Mouse (Mus musculus) liver, embryonic 16.5 days (tissue): ENCODE results near the gene Ercc6. TPM values are rescaled to one million over a fixed set of nuclear protein-coding genes. Genes with fewer than 3 reads are reported as not detected.

Experiments
- ATAC-seq: fragments of 200-750 bp; cut with Nextera tagmentation; 2 replicates; pipeline ENCODE4 v1.8.0; 2017; ENCODE audit warnings: low read depth, mild to moderate bottlenecking, moderate number of reproducible peaks, moderate library complexity
- H3K27ac ChIP-seq: fragments of 300-500 bp; sonication (generic); 2 replicates; pipeline ENCODE4 v1.5.1; 2014; ENCODE audit warnings: mild to moderate bottlenecking, low read length
- H3K27me3 ChIP-seq: fragments of 300-500 bp; sonication (generic); 2 replicates; pipeline ENCODE4 v1.6.1; 2014; ENCODE audit warnings: low read depth, low read length, mixed read lengths; ENCODE audit not compliant: control insufficient read depth, insufficient read depth
- H3K36me3 ChIP-seq: fragments of 300-500 bp; sonication (generic); 2 replicates; pipeline ENCODE4 v1.6.1; 2014; ENCODE audit warnings: mild to moderate bottlenecking; ENCODE audit not compliant: control insufficient read depth, insufficient read depth
- H3K4me1 ChIP-seq: fragments of 300-500 bp; sonication (generic); 2 replicates; pipeline ENCODE4 v1.6.1; 2014; ENCODE audit warnings: low read depth, low read length, mixed read lengths; ENCODE audit not compliant: control insufficient read depth
- H3K4me2 ChIP-seq: fragments of 300-500 bp; sonication (generic); 2 replicates; pipeline ENCODE4 v1.6.1; 2014; ENCODE audit warnings: low read depth, low read length, mixed read lengths
- H3K4me3 ChIP-seq: fragments of 300-500 bp; sonication (generic); 2 replicates; pipeline ENCODE4 v1.5.1; 2014; ENCODE audit warnings: low read depth, mild to moderate bottlenecking, low read length
- H3K9ac ChIP-seq: fragments of 300-500 bp; sonication (generic); 2 replicates; pipeline ENCODE4 v1.6.1; 2014; ENCODE audit warnings: low read depth, low read length
- H3K9me3 ChIP-seq: fragments of 300-500 bp; sonication (generic); replicated peaks from 2 replicates; pipeline ENCODE4 v1.6.1; 2016; ENCODE audit warnings: low read length; ENCODE audit not compliant: control insufficient read depth
- WGBS: fragments of 180-500 bp; shearing (Covaris S2); extraction: QIAGEN DNeasy Blood & Tissue Kit; methylation state at CpG from one replicate; pipeline ENCODE4 v1.1.7; 2014; ENCODE audit not compliant: insufficient replicate concordance; 5-methylcytosine and 5-hydroxymethylcytosine counted together
- polyA plus RNA-seq: library from polyadenylated mRNA; unstranded; fragments of >200 nt; fragmentation: Nextera tagmentation; extraction: Ambion mirVana; gene quantifications from 2 replicates; pipeline ENCODE4 v1.2.1, GENCODE M21; 2015

Gene Ercc6
- polyA plus RNA-seq, 1 experiment from 2014 or later: 5.3 TPM

- Histone ChIP-seq H3K27me3 (peaks cover 12% of the 10 kb centered on the region), H3K4me3 (no peak overlapping the region), H3K4me2 (no peak overlapping the region), H3K4me1 (no peaks in the 10 kb centered on the region), H3K27ac (no peak overlapping the region), H3K9ac (no peak overlapping the region), H3K36me3 (no peaks in the 10 kb centered on the region), H3K9me3 (no peaks in the 10 kb centered on the region)
- WGBS: 56% methylated on average over 15 of the region's 15 CpGs
- no peak for ATAC-seq
Observed at GRCm38 (mm10) chr14:32605508-32605907, 92.2 kb downstream of the Ercc6 start.

- Histone ChIP-seq H3K27ac (no peak overlapping the region), H3K27me3 (peaks cover 4% of the 10 kb centered on the region), H3K36me3 (no peaks in the 10 kb centered on the region), H3K4me2 (no peak overlapping the region), H3K4me3 (no peak overlapping the region), H3K9ac (no peak overlapping the region), H3K9me3 (no peaks in the 10 kb centered on the region), H3K4me1 (no peaks in the 10 kb centered on the region)
- 51% methylated on average over 8 of the region's 8 CpGs for WGBS
- no peak for ATAC-seq
Observed at GRCm38 (mm10) chr14:32606316-32606715, 93.0 kb downstream of the Ercc6 start.

- no peaks in the 10 kb centered on the region for H3K9me3 ChIP-seq
- no peaks in the 10 kb centered on the region for H3K4me1 ChIP-seq
- no peak overlapping the region for H3K4me3 ChIP-seq
- 17% methylated on average over 3 of the region's 3 CpGs for WGBS
- no peak for ATAC-seq
- no peaks in the 10 kb centered on the region for H3K36me3 ChIP-seq
- H3K27ac ChIP-seq: no peak overlapping the region
- H3K4me2 ChIP-seq: no peak overlapping the region
- no peak overlapping the region for H3K9ac ChIP-seq
- H3K27me3 ChIP-seq: no peaks in the 10 kb centered on the region
Observed at GRCm38 (mm10) chr14:32609392-32609791, 96.1 kb downstream of the Ercc6 start.

GRCm38 (mm10) chr14:32617253-32617652 lies 103.9 kb downstream of the Ercc6 start:
- ATAC-seq: no peak
- H3K4me2 ChIP-seq: no peak overlapping the region

GRCm38 (mm10) chr14:32624245-32624644 lies 110.9 kb downstream of the Ercc6 start:
- H3K4me3 ChIP-seq: no peak overlapping the region
- H3K4me1 ChIP-seq: no peaks in the 10 kb centered on the region
- H3K36me3 ChIP-seq: no peaks in the 10 kb centered on the region
- H3K27me3 ChIP-seq: no peaks in the 10 kb centered on the region
- no peaks in the 10 kb centered on the region for H3K9me3 ChIP-seq
- ATAC-seq: no peak
- H3K9ac ChIP-seq: no peak overlapping the region
- 13% methylated on average over 3 of the region's 3 CpGs for WGBS
- H3K27ac ChIP-seq: no peak overlapping the region
- no peak overlapping the region for H3K4me2 ChIP-seq

More at GRCm38 (mm10) chr14:32617253-32617652, 103.9 kb downstream of the Ercc6 start:
- no peaks in the 10 kb centered on the region for H3K27me3 ChIP-seq
- no peaks in the 10 kb centered on the region for H3K9me3 ChIP-seq
- H3K4me1 ChIP-seq: no peaks in the 10 kb centered on the region
- WGBS: 69% methylated on average over 5 of the region's 5 CpGs
- no peaks in the 10 kb centered on the region for H3K36me3 ChIP-seq
- H3K4me3 ChIP-seq: no peak overlapping the region
- H3K9ac ChIP-seq: no peak overlapping the region
- H3K27ac ChIP-seq: no peak overlapping the region

GRCm38 (mm10) chr14:32624811-32625210 lies 111.5 kb downstream of the Ercc6 start:
- 52% methylated on average over 7 of the region's 7 CpGs for WGBS
- ATAC-seq: no peak
- H3K4me3 ChIP-seq: no peak overlapping the region
- H3K27ac ChIP-seq: no peak overlapping the region
- H3K27me3 ChIP-seq: no peaks in the 10 kb centered on the region
- H3K36me3 ChIP-seq: no peaks in the 10 kb centered on the region
- no peak overlapping the region for H3K9ac ChIP-seq
- no peaks in the 10 kb centered on the region for H3K9me3 ChIP-seq
- no peak overlapping the region for H3K4me2 ChIP-seq
- H3K4me1 ChIP-seq: no peaks in the 10 kb centered on the region

GRCm38 (mm10) chr14:32627271-32627670 lies 114.0 kb downstream of the Ercc6 start:
- Histone ChIP-seq H3K27me3 (no peaks in the 10 kb centered on the region), H3K27ac (no peak overlapping the region), H3K9me3 (no peaks in the 10 kb centered on the region), H3K9ac (no peak overlapping the region), H3K4me2 (no peak overlapping the region), H3K4me1 (no peaks in the 10 kb centered on the region), H3K4me3 (no peak overlapping the region), H3K36me3 (no peaks in the 10 kb centered on the region)
- no peak for ATAC-seq
- WGBS: 31% methylated on average over 2 of the region's 2 CpGs

GRCm38 (mm10) chr14:32628584-32628983 lies 115.3 kb downstream of the Ercc6 start:
- H3K4me2 ChIP-seq: no peak overlapping the region
- no peaks in the 10 kb centered on the region for H3K36me3 ChIP-seq
- H3K27ac ChIP-seq: no peak overlapping the region
- no peaks in the 10 kb centered on the region for H3K4me1 ChIP-seq
- ATAC-seq: no peak
- no peak overlapping the region for H3K9ac ChIP-seq
- no peaks in the 10 kb centered on the region for H3K9me3 ChIP-seq
- no peak overlapping the region for H3K4me3 ChIP-seq
- H3K27me3 ChIP-seq: no peaks in the 10 kb centered on the region
- 36% methylated on average over 10 of the region's 10 CpGs for WGBS
